Mouse (Mus musculus) B cell, adult 2 months (primary cell): Measurements from ENCODE around the gene Gm20521.

Experiments used
- DNase-seq, 2 experiments: peaks; one replicate each; pipeline ENCODE4 v3.0.0; 2022

The Gm20521 gene

GRCm38 (mm10) chr14:54883154-54884021, at the start of gene Gm20521, which contains the start of gene Bcl2l2:
Gene Gm20521 (plus strand): TSS chr14:54883441.
Gene Bcl2l2 (plus strand): TSS chr14:54883377.
- DNase-seq, result peak; percentile 25 to 34

DNA sequence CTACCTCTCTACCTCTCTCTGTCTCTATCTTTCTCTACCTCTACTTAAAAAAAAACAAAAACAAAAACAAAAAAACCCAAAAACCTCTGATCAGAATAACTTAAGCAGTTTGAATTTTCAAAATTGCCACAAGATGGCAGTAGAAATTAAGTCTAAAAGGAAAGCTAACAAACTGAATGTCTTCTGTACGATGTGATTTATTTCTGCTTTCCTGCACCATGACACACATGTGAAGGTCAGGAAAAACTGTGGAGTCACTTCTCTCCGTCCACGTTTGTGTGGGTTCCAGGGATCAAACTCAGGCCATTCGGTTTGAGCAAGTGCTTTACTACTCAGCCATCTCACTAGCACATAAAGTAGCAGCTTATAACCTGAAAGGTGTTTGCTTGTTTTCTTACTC, 39.8 kb upstream of the Gm20521 start:
- DNase-seq, result peak; percentile 5 to 14

- DNase-seq, result no peak
Measured at GRCm38 (mm10) chr14:54855726-54856125, 27.5 kb upstream of the Gm20521 start.

DNA sequence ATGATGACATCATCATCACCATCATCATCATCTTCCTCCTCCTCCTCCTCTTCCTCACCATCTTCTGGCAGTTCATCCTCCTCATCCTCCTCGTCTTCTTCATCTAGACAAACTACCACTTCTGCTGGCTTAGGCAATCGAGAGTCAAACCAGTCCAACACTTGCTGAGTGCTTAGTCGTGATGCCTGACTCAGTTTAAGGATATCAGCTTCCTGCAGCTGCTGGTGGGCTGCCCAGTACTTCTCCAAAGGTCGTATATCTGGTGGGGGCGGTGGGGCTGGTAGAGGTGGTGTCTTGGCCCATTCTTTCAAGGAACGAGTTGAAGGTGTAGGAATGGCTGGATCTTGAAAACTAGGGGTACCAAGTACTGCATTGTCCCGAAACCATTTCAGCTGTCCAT, 26.5 kb upstream of the Gm20521 start:
- DNase-seq, result no peak

DNA sequence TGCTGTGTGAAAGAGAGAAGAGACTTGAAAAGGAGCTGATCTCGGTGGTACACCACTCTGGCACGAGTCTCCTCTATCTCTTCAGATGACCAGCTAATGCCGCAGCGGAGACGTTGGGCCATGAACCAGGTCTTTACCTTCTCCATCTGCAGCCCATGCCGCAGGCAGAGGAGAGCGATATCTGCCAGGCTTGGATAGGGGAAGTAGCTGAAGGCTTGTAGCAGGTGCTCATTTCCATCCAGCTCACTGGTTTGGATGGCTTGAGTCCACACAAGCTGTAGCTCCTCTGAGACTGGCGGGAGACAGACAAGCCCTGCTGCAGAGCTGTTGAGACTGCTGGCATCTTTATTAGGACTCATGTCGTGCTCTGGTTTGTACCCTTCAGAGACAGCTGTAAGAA, 25.4 kb upstream of the Gm20521 start:
- DNase-seq, result no peak

- peak; percentile 72 to 73 for DNase-seq
Measured at GRCm38 (mm10) chr14:54860511-54860910, 22.7 kb upstream of the Gm20521 start.

- DNase-seq, result peak; percentile 80 to 81
Measured at GRCm38 (mm10) chr14:54863501-54864312, 19.5 kb upstream of the Gm20521 start.

- peak; percentile 48 to 57 for DNase-seq
Measured at GRCm38 (mm10) chr14:54864313-54865036, 18.8 kb upstream of the Gm20521 start.

DNA sequence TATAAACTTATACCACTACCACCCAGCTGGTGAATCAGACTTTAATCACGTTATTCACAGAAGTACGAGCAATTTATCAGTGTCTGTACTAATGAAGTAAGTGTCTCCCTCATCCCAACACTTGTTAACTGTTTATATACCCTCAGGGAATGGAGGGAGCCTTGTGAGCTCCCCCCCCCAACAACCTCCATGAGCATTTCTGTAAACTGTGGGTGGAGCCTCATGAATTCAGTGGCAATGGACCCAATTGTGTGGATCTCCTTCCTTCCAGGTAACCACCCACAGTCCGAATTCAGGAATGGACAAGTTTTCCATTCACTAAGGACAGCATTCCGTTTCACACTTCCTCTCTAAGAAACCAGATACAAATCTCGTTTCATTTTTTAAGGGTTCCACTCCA, 17.6 kb upstream of the Gm20521 start:
- DNase-seq, result no peak

DNA sequence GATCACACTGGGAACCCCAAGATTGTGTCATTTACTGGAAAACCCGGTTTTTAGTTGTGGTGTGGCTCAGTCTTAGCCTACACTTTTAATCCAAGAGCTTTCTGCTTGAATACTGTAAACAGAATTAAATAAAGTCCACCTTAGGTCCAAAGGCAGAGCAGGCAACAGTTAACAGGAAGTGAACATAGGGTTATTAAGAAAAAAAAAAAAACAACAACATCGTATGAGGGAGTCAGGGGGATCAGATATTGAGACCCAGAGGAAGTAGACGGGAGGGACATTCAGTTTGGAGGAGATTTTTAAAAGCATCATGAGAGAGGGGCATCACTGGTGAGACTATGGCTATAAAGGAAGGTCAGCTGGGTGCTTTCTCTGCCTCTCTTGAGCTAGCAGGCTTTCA, 17.0 kb upstream of the Gm20521 start:
- DNase-seq, result no peak

DNA sequence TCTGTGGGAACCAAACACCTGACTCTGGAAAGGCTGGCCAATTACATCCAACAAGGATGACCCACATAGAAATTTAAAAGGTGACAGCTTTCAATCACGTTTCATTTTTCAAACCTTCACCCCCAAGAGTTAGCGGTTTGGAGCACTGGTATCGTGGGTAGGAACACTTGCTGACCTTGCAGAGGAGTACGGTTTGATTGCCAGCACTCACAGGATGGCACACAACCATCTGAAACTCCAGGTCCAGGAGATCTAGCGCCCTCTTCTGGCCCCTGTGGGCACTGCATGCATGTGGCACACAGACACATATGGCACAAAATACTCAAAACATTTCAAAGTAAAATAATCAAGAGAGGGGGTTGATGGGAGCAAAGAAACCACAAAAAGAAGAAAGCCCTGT, 16.3 kb upstream of the Gm20521 start:
- peak; percentile 79 to 81 for DNase-seq

DNA sequence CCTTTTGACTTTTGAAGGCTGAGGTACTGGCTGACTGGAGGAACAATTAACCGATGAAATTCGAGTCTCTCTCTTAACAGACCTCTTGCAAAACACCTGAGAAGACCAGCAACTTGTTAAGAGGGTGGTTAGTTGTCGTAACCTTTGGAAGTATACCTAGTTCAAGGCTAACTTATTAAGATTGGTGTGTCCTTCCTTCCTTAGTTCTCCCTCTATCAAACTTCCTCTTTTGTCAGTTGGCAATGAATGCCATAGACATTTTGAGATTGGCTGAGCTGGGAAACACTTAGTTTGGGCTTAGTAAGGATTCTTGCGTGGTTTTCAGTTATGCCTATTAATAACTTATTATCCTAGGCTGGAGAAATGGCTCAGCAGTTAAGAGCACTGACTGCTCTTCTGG, 15.2 kb upstream of the Gm20521 start:
- no peak for DNase-seq

GRCm38 (mm10) chr14:54870861-54871260, 12.4 kb upstream of the Gm20521 start, which contains the start of gene Homez:
Gene Homez (minus strand): TSS chr14:54870961.
- DNase-seq, result no peak

- DNase-seq, result no peak
Measured at GRCm38 (mm10) chr14:54874165-54874564, 9.1 kb upstream of the Gm20521 start.

DNA sequence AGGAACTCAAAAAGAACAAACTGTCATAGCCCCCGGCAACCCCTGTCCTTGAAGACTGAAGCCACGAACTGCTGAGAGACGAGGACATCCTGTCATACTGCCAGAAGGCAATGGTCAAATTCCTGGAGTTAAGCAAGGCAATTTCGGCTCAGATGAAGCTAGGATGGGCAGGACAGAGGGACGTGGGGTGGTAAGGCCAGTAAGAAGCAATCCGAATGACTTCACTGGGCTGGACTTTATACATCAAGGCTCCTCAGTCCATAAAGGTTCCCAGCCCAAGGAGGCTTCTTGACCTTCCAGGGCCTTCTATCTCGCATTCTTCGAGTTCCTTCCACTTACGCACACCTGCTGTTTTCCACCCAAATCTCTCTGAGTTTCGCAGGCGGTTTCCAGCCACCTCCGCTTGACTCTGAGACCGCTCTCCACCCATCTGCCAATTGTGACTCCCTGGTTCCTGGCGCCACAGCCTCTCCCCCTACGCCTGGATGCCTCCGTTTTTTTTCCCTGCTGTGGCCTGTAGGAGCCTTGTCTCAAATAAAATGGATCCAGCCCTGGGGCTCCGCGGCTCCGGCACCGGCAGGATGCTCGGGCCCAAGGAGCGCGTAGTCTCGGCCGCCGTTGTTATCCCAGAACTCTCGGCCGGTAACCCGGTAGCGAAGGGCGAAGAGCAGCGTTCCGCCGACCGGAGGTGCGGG, 7.2 kb upstream of the Gm20521 start:
- DNase-seq, result no peak

- peak; percentile 66 to 73 for DNase-seq
Measured at GRCm38 (mm10) chr14:54876539-54877047, 6.6 kb upstream of the Gm20521 start.

DNA sequence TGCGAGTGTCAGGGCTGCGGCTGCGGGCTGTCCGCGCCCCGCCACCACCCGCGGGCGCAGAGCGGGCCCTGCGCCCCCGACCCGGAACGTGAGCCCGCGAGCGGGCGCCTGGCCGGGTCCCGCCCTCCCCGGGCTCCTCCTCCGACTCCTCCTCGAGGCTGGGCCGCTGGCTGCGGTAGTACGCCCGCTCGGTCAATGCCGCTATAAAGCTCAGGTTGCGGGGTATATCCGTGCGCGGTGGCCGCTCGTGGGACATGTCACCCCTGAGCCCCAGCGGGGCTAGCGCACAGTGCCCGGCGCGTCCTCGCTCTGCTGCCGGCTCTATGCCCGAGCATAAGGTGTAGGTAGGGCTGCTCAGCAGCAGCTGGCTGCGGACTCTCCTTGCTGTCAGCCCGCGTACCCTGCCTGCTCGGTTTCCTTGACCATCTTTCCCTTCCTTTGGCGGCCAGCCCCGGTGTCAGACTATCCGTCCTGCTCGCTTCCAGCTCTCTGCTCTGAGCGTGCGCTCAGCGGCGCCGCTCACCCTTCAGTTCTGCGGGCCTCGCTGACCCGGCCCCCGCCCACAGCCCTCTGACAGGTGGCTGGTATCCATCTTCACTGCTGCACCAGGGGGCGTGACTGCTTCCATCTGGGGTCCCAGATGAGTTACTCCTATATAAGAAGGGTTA, 6.1 kb upstream of the Gm20521 start, which contains the start of gene Ppp1r3e:
Ppp1r3e (minus strand) TSS at position 503 of the 668 bp plus-strand sequence.
- DNase-seq, result peak; percentile 54 to 58

- DNase-seq, result no peak
Measured at GRCm38 (mm10) chr14:54884022-54884712, 926 bp downstream of the Gm20521 start.

DNA sequence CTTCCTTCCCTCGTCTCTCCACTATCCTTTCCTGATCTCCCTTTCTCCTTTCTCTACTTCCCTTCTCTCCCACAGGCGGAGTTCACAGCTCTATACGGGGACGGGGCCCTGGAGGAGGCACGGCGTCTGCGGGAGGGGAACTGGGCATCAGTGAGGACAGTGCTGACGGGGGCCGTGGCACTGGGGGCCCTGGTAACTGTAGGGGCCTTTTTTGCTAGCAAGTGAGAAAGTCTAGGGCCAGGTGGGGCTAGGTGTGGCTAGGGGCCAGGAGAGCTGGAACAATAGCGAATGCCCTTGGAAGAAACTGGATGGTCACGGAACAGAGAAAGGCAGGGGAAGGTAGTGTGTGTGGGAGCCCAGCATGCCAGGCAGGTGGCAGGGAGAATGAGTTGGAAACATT, 2.1 kb downstream of the Gm20521 start:
- no peak for DNase-seq

- no peak for DNase-seq
Measured at GRCm38 (mm10) chr14:54892200-54892599, 9.0 kb downstream of the Gm20521 start, which contains the start of gene Pabpn1. Gene Pabpn1 (plus strand): TSS chr14:54892500.
